Comparison of ENCODE assay signal across 30 mouse cellular contexts in genomic region chr3:15073405-15073804, GRCm38 (mm10).
DNase-seq lines count a peak whose midpoint lies in the region; ATAC-seq and TF ChIP-seq lines count a peak whose summit lies in the region.
"Had no signal": no experiment of that assay in that cellular context is flagged by ENCODE, and none has a peak within 500 bp of the region (broad histone marks: within the 10 kb centered on the region; RNA-seq: fewer than 3 reads in every experiment).

No protein-coding gene starts in this region.

- no peaks in the 10 kb centered on the region for H3K9me3 ChIP-seq in G1E (replicated peaks)
- H3K9me3 ChIP-seq in midbrain, embryonic 13.5 days, result no peaks in the 10 kb centered on the region
- H3K9me3 ChIP-seq: forebrain, embryonic 13.5 days; heart, embryonic 10.5 days; heart, embryonic 15.5 days; hindbrain, embryonic 12.5 days; intestine, embryonic 15.5 days; midbrain, embryonic 10.5 days; neural tube, embryonic 12.5 days had no signal

- peak; percentile 54; the same call in 1 of the 2 replicates for ATAC-seq in G1E (ENCODE audit: extremely low read depth, insufficient number of reproducible peaks, low FRiP score, poor library complexity, severe bottlenecking)
- ATAC-seq in hematopoietic stem cell, adult 5-6 weeks (replicated peaks in 1 of 2; ENCODE audit: insufficient read depth in 1 of 2, low FRiP score in 2 of 2, low TSS enrichment in 1 of 2, low read depth in 1 of 2, poor library complexity in 2 of 2, severe bottlenecking in 2 of 2), result peak; percentile 78 to 86
- ATAC-seq in midbrain, embryonic 13.5 days, result no peak
- ATAC-seq: activated CD4-positive, CD25-positive, alpha-beta regulatory T cell, adult 4 months; forebrain, embryonic 13.5 days; hindbrain, postnatal 0 days; intestine, embryonic 15.5 days; midbrain, embryonic 16.5 days had no signal

- H3K4me3 ChIP-seq in G1E (ENCODE audit: low read depth, low read length), result no peak overlapping the region
- H3K4me3 ChIP-seq in midbrain, embryonic 13.5 days (replicated peaks), result no peak overlapping the region
- H3K4me3 ChIP-seq: forebrain, embryonic 13.5 days; heart, embryonic 10.5 days; heart, embryonic 15.5 days; hindbrain, embryonic 12.5 days; intestine, embryonic 15.5 days; midbrain, embryonic 10.5 days; neural tube, embryonic 12.5 days had no signal

- H3K4me1 ChIP-seq in G1E (ENCODE audit: insufficient read depth, low read depth, low read length), result no peaks in the 10 kb centered on the region; the same call in 1 of the 2 replicates
- H3K4me1 ChIP-seq in midbrain, embryonic 13.5 days (replicated peaks), result no peaks in the 10 kb centered on the region
- H3K4me1 ChIP-seq: forebrain, embryonic 13.5 days; heart, embryonic 10.5 days; heart, embryonic 15.5 days; hindbrain, embryonic 12.5 days; intestine, embryonic 15.5 days; midbrain, embryonic 10.5 days; neural tube, embryonic 12.5 days had no signal

- H3K27ac ChIP-seq in midbrain, embryonic 13.5 days, result no peak overlapping the region
- H3K27ac ChIP-seq: forebrain, embryonic 13.5 days; heart, embryonic 10.5 days; heart, embryonic 15.5 days; hindbrain, embryonic 12.5 days; hindbrain, postnatal 0 days; intestine, embryonic 15.5 days; kidney, postnatal 0 days; liver, embryonic 14.5 days; midbrain, embryonic 10.5 days; neural tube, embryonic 12.5 days had no signal

- H3K27me3 ChIP-seq in G1E (ENCODE audit: insufficient read depth, low read length), result peaks cover 13% of the 10 kb centered on the region
- no peaks in the 10 kb centered on the region for H3K27me3 ChIP-seq in midbrain, embryonic 13.5 days
- H3K27me3 ChIP-seq: forebrain, embryonic 13.5 days; heart, embryonic 15.5 days; hindbrain, embryonic 12.5 days; intestine, embryonic 15.5 days; neural tube, embryonic 12.5 days had no signal

- no peaks in the 10 kb centered on the region for H3K36me3 ChIP-seq in G1E (replicated peaks)
- H3K36me3 ChIP-seq in midbrain, embryonic 13.5 days, result no peaks in the 10 kb centered on the region
- H3K36me3 ChIP-seq: heart, embryonic 10.5 days; heart, embryonic 15.5 days; hindbrain, embryonic 12.5 days; intestine, embryonic 15.5 days; midbrain, embryonic 10.5 days; neural tube, embryonic 12.5 days had no signal

- no peak overlapping the region for H3K4me2 ChIP-seq in midbrain, embryonic 13.5 days (replicated peaks)
- H3K4me2 ChIP-seq: forebrain, embryonic 13.5 days; heart, embryonic 15.5 days; hindbrain, embryonic 12.5 days; intestine, embryonic 15.5 days; neural tube, embryonic 12.5 days had no signal

- TF ChIP-seq CTCF in G1E (IDR thresholded peaks at IDR 0.05; ENCODE audit: low read depth, low read length), result no peak

- 89% methylated on average over 2 of the region's 2 CpGs for WGBS in midbrain, embryonic 13.5 days

- no peak overlapping the region for H3K9ac ChIP-seq in midbrain, embryonic 13.5 days (replicated peaks)
- H3K9ac ChIP-seq: forebrain, embryonic 13.5 days; heart, embryonic 15.5 days; hindbrain, embryonic 12.5 days; intestine, embryonic 15.5 days; liver, embryonic 14.5 days; neural tube, embryonic 12.5 days had no signal

- peak; percentile 9 for DNase-seq in thymus, postnatal 14 days
- DNase-seq in thymus, postnatal 4 days, result no peak
- no peak for DNase-seq in G1E (ENCODE audit: low spot score)
- no peak for DNase-seq in ovary, postnatal 14 days (ENCODE audit: low spot score)
- DNase-seq in adrenal gland, adult 2 months, result no peak
- DNase-seq: adrenal gland, adult 8-10 months; cerebellum, adult 8-10 months; cerebellum, postnatal 25 days; gastrocnemius, postnatal 14 days; heart, adult 11 months; kidney, adult 2 months; kidney, postnatal 4 days; layer of hippocampus, adult 9-11 months; liver; lung, adult 2 months; lung, postnatal 10 days had no signal
